Mouse (Mus musculus) mesoderm, embryonic 11.5 days (tissue): ENCODE measurements at regions not wholly inside any gene's neighbourhood (a gene's known extent, or its start where the extent isn't known, plus 50 kb on each side); places are given as distances from the start of the nearest gene placed in this dataset.
A peak's percentile ranks its signal among the peaks of the same experiment; 100 is the strongest.

ENCODE experiments used
- DNase-seq: peaks from one replicate; pipeline ENCODE4 v3.0.0-alpha.2; 2012; ENCODE audit warnings: low read depth, low spot score

DNA sequence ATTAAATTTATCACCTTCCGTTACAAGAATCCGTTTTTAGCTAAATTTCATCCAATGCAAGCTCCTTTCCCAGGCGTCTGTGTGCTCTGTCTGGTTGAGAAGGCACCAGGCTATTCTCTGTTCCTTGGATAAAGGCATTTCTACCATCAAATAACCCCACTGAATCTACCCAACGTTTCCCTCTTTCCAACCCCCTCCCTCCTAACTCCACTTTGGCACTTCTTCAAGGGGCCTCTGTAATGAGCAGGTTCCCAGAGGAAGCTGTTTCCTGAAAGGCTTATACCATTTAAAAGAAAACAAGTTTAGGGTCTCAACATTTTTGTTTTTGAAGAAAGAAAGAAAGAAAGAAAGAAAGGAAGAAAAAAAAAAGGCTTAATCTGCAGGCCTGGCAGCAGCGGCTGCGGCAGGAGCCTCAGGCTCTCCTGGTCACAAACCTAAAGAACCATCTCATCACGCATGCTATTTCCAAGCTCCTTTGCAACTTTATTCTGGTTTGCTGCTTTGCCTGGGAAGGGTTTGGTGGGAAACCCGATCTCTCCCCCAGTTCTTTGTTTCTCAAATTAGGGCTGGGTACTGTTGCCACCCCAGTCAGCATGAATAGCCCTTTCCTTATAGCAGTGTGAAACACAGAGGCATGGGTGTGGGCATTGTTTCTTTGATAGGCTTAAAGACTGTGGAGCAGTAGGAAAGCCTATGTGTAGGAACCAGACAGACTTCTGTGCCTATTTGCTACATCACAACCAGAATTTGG, 160.5 kb upstream of the Tnc start:
- DNase-seq, result no peak

DNA sequence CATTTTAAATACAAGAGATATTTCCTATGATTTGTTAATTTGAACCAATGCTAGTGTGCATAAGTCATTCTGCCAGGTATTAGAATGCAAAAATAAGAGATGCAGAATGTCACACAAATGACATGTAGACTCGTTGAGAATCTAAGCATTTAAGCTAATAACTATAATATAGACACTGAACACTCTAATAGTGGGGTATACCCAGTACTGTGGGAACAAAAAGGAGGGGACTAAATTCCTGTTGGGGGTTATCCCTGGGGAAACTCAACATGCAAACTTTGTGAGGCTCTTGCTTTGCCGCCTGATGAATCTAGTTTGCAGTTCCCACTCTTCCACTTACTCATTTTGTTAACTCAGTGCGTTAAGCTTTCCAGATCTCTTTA, 154.0 kb upstream of the Tnc start:
- DNase-seq, result no peak

DNA sequence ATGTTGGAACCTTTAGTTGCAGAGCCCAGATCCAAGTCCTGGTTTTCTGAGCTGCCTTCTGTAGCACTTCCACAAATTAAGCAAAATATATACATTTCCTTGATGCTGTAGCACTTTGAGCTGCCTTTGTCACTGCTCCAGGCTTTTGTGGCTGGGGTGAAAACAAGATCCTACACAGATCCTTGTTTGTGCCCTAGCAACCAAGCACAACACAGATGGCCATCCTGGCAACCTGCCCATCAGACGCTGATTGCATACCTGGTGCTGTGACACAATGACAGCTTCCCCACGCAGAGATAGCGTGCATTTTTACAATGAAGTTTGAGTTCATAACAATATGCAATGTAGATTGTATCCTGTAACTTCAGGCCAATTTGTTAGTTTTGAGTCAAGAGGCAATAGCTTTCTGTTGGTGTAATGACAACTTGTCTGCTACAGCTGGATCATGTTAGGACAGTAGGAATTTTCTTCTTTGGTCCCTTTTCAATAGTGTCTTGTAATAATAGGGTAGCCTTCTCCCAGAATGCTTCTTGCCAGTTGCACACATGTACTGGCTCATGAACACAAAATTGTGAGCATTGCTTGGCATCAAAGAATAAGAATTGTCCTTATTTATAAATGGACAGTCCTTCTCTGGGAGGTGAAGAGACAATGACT, 153.5 kb upstream of the Tnc start:
- DNase-seq, result no peak

DNA sequence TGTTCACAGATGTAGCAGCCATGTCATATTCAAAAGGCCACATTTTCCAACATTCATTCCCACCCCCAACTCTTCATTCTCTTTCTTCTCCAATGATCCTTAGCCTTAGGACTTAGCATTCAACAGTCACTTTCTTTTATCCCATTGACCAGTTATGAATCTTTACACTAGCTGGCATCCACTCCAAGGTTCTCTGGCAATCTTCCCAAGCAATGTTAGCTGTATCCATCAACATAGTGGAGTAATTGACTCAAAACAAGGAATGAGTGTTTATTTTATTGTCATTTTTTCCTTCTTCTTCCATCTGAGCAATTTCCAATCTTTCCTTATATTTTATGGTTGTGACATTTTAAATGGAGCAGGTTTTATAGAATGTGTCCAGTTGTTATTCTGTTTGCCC, 138.2 kb upstream of the Tnc start:
- no peak for DNase-seq

DNA sequence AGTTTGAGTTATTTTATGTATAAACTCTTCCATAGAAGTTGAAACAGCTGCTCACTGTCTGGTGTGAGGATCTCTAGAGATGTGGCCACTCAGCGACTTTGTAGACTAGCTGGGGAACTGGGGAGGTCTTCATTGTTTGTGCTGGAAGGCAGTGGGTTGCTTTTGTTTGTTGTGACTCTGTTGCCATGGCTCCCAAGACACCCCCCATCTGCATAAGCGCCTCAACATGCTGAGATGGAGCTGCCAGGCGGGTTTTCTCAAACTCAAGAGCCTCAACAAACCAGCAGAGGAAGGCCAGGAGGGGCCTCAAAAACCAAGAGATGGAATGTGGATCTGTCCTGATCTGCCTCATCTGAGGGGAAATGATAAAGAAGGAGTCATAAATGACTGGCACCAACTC, 129.1 kb upstream of the Tnc start:
- peak; percentile 5 for DNase-seq

DNA sequence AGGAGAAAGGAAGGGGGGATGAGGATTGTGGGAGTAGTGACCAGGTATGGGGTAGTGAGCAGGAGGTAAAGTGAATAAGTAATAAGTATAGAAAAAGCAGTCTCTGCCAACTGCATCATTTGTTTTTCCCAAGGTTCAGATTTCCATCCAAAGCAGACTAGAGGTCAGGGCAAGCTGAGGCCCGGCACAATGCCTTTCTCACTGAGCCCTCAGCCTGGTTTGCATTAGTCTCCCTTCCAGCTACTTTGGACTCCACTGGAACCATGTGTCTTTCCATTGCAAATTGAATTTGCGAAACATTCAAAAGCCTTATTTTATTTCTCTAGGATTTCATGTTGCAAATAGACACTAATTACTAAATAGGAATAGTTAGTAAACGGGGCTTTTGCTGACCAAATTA, 124.7 kb upstream of the Tnc start:
- DNase-seq, result no peak

DNA sequence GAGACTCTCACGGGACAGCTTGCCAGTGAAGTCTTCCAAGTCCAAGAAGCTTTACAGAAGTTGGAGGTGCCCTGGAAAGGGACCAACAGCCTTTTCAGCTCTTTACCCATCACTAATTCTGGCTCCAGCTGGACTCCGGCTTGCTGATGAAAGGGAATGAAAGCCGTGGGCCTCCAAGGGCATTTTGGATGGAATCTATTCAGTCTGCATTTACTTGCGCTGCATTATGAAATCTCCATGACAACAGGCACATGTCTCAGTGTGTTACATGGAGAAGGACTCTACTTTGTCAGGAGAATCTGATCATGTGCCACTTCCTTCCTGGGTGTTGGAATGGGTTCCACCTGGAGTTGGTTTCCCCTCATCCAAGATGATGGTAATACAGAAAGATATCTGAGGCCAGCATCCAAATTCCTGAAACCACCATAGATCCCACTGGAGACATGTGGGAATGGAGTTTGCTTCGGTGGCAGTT, 102.2 kb upstream of the Tnc start:
- no peak for DNase-seq

DNA sequence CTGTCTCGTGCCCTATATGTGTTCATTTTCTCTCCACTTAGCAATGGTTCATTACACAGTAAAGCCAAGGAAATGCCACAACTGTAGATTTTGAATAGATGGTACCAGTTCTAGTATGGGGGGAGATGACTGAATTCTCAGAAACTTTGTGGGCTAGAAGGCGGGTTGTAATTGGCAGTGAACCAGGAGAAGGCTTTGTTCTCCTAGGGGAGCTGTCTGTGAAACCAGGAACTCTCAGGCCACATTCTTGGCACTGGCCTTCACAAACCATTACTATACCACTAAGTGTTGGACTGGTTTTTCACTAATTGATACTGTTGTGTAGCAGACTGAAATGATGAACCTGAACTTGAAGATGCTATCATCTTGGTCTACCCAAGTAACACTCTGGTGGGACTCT, 99.1 kb upstream of the Tnc start:
- DNase-seq, result no peak

DNA sequence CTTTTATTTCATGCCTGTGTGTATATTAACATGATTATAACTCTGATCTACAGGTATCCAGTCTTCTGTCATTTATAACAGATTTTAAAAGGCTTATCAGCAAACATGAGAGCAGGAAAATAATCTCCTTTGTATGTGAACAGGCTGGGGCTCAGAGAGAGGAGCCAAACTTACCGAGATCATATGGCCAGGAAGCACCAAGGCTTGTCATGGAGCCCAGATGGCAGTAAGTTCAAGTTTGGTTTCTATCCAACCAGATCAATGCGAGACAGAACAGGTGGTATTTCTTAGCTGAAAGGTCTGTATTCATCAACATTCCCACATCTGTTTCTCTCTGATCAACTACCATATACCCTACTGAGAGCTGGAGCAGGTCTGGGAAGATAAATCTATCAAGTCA, 96.1 kb upstream of the Tnc start:
- DNase-seq, result no peak

DNA sequence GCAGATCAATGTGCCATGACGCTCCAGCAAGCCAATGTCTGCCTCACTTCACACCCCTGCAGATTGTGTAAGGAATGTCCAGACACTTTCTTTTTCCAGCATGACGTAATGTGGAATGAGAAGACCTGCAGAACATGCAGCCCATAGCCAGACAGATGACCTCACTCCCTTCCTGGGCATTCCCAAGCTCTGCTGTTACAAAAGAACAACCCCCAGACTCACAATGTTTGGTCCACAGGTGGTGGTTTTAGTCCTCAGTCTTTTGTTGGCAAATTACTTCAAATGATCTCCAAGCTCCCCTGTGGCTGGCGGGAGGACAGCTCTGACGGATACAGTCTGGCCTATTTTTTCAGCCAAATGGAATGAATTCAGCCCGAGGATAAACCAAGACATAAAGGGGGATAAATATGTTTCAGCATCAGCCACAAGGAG, 95.6 kb upstream of the Tnc start:
- DNase-seq, result peak; percentile 16

DNA sequence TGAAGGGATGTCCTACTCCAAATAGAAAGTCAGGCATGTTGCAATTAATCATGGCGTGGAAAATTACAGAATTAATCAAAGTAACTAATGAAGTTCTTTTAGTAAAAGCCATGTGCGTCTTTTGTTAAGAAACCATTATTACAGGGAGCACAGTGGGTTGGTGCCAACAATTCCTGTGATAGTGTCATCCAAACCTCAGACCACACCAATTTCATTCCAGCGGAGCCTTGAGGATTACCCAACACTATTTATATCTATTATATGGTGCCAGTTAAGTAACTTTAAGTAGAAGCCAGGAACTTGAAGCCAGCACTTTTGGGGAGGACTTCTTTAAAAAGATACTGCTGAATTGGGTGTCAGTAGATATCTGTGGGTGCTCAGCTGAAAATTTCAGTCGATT, 93.0 kb upstream of the Tnc start:
- DNase-seq, result no peak

DNA sequence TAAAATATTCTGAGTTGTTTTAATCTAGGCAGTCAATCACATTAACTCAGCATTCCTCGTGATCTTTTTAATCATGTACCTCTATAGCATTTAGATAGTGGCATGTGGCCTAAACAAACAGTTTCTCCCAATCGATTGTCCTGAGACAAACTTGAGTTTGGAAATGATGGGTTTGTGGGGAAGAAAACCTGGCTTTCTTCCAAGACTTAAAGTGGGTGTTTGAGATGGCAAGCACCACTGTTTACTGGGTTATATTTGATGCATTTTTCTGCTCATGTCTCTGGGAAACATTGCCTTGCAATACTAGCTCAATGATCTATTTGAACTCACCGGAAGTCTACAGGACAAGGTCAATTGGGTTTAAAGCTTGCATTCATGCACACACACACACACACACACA, 88.2 kb upstream of the Tnc start:
- no peak for DNase-seq

DNA sequence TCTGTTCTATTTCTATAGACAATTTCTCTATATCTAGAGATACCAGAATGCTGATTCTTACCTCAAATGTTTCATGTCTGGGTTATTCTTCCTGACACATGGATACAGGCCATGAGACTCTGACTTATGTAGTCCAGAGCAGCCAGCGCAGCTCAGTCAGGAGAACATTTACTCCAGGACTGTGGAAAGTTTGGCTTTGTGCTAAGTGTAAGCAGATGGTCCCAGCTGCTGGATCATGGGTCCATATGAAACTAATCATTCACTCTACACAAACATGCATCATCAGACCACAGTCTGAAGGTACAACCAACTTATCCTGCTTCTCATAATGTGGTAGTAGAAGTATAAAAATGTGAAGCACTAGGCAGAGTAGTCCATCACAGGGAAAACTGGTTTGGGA, 82.5 kb upstream of the Tnc start:
- DNase-seq, result no peak

DNA sequence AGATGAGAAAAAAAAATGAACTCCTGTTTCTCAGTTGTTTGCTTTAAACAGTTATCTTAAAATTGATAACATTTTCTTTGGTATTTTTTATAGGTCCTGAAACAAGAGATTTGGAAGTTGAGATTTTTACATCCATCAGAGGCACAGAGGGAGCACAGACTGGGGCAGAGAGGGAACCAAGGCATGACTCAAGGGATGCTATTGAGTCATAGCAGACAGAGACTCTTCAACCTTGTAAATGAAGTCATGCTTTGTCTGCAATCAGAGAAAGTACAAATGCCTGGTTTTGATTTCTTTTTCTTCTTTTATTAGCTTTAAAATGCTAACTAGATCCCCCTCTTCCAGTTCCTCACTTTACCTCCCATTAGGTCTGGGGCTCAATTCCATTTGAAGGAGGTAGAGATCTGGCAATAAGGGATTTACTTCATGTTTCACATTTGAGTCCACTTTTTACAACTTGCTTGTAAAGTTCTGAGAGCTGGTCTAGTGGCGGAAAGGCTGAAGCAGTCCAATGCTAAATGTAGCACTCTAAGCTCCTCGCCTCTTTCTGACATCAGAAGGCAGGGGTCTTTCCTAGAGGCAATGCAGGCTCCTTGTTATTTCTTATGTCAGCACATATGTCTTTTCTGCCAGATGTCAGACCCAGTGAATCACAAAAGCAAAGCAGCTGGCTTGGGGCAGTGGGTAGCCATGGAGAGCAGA, 77.7 kb upstream of the Tnc start:
- DNase-seq, result no peak

DNA sequence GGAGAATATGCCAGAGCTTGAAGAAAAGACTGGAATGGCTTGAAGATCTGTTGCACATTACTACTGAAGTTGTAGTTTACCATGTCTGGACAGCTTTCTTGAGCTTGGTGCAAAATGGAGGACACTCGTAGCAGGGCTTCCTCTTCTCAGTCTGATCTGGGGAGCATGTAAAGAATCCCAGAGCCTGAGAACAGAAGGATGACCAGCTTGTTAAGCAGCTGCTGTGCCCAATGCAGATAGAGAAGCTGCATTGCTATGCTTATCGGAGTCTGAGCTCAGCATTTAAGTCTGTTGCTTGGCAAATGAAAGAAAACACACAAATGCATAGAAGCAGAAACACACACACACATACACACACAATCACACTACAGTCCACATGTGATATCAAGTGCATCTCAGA, 76.9 kb upstream of the Tnc start:
- no peak for DNase-seq

DNA sequence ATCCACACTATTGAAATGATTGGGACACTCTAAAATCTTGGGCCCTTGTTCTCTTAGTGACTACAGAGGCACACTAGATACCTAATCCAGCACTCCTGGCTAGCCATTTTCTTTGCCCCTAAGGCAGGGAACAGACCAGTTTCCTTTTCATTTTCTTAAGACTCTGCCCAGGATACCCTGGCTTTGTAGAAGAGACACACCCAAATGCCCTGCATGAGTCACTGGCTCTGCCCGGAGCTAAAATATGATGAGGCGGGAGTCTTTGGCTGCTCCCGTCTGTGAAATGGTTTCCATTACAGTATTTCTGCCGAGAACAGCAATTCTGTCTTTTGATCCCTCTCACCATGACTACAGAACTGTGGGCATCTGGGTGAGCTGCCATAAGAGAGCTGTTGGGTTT, 51.4 kb upstream of the Tnc start:
- DNase-seq, result no peak
